Mouse (Mus musculus) adrenal gland, postnatal 10 days (tissue): ENCODE measurements at regions not wholly inside any gene's neighbourhood (a gene's known extent, or its start where the extent isn't known, plus 50 kb on each side); places are given as distances from the start of the nearest gene placed in this dataset.

ENCODE experiments used
- DNase-seq: peaks from one replicate; pipeline ENCODE4 v3.0.0; 2021; ENCODE audit warnings: mixed read lengths

DNA sequence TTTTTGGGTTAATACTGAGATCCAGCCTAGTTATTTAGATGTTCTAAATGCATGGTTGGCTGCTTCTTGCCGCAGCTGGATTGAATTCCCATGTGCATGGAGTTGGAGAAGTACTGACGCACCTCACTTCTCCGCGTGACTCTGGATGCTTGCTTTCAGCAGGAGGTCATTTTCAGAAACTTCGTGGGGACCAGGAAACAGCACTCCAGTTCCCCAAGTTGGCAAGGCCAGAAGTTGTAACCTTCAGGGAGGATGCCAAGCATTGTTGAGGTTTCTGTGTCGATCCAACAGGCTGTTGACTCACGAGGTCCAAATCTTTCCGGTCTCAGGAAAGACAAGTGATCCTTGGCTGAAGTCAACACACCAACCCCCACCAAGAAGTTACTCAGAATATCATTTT, 167.6 kb upstream of the Dpt start:
- DNase-seq = peak; percentile 10

DNA sequence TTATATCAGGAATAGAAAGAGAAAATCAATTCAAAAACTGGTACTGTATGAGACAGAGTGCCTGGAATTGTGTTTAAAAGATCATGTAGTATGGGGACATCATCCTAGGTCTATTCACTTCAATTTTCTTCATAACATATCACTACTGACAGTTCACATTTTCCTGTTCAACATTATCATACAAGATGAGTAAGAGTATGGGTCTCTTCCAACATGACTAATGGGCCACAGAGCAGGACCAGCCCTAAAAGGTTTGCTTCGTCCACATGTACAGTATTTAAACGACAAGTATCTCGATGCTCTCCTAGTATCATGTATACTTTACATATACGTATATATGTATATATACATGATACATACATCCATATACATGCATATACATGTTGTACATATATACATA, 164.8 kb upstream of the Atp1b1 start:
- DNase-seq = no peak

DNA sequence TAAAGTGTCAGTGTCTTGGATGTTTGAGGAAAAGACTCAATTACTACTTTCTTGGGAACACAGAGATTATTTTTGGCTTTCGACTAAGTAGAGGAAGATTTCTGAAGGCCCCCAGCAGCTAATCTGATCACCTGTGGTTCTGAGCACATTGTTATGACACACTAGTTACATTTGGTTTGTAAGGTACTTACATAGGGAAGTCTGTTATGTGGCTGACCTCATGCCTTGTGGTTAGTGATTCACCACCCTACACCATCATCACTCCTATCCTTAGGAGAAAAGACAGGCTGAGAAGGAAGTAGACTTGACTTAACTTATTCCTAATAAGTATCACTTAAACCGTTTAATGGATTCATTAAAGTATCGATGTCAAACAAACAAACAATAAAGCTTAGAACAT, 164.3 kb upstream of the Atp1b1 start:
- no peak for DNase-seq

DNA sequence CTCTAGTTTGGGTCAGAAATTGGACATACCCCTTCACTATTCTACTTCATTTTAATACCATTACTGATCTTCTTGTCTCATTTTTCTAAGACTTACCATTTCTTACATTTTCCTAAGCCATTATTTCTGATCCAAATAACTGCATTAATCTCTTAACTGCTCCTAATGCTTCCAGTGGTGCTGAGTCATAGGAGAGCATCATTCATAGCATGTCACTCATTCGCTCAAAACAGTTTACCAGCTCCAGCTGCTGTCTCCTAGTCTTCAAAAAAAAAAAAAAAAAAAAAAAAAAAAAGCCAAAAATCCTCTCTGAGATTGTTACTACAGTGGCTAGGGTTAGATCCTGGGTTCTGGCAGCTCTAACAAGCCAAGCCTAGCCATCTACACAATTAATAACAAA, 162.0 kb upstream of the Atp1b1 start:
- DNase-seq = no peak

DNA sequence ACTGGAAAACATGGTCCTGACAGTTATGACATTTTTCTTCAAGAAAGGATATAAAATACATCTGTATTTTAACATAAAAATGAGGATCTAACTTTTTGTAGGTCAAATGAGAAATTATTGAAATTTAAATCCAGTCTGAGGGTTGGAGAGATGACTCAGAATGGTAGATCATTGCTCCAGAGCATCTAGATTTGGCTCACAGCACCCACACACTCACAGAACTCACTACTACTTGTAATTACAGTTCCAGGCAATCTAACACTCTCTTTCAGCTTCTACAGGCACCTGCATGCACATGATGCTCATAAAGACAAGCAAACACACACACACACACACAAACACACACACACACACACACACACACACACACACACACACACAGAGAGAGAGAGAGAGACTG, 159.7 kb upstream of the Atp1b1 start:
- no peak for DNase-seq

DNA sequence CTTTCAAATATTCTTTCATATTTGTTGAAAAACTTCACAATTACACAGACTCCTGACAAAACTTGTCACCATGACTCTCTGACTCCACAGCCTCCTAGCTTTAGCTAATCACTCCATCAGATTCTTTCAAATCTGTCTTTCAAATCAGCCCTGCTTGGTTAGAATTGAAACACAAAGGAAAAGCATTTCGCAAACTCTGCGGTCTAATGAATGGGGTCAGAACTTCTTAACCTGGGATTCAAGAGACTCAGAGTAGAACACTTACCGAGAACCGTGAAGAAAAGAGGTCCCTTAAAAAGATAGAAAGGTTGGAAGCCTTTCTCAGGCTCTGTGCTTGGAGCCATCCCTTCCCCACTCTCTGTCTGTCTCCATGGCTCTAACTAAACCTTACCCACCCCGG, 148.9 kb upstream of the Atp1b1 start:
- DNase-seq = no peak

DNA sequence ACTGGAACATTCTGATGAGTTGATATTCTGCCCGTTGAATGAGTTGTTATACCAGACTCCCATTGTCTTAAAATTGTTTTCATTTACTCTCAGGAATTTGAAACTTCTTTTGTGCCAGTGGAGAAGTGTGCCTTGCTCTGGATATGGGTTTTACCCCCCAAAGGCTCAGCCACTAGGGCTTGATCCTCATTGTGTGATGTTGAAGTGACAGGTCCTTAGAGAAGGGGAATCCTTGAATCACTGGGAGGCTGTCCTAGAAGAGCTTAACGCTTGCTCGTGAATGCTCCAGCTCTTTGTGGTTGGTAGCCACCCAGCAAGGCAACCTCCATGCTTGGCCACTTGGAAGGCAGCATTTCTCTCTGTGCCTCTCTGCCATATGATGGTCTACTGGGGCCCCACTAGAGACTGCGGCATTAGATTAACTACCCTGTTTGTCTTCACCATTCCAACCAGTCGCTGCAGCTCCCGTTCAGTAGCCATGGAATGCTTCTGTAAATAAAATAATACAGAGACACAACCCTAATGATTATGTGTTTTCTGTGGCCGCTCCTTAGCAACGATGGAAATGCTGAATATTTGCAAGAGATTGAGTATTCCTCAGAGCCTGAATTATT, 148.1 kb upstream of the Atp1b1 start:
- DNase-seq = no peak

DNA sequence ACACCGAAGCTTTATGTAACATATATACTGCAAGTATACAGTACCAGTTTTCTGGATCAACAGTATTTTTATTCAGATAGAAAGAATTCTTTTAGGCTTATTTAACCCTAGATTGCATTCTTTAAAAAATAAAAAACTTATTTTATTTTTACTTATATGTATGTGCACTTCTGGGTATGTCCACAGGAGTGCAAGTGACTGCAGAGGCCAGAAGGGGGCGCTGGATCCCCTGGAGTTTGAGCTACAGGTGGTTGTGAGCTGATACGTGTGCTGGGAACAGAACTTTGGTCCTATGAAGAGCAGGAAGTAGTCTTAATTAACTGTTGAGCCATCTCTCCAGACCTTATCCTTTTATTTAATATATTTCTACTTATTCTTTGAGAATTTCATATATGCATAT, 145.3 kb upstream of the Atp1b1 start:
- DNase-seq = no peak

DNA sequence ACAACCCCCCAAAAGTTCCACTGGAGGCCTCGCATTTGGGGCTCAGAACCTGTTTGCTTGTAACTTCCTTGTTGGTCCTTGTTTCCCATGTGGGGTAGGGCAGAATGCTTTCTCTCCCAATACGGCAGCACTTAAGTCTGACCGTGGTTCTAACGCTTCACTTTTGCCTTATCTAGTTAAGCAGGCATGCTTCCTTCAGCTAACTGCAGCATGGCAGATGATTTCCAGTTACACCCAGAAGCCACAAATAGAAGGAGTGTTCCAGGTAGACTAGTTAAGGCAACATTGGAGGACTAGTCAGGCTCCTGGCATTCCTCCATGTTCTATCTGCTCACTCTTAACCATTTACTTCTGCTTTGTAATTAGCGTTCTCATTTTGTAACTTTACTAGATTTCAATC, 144.4 kb upstream of the Atp1b1 start:
- DNase-seq = no peak

DNA sequence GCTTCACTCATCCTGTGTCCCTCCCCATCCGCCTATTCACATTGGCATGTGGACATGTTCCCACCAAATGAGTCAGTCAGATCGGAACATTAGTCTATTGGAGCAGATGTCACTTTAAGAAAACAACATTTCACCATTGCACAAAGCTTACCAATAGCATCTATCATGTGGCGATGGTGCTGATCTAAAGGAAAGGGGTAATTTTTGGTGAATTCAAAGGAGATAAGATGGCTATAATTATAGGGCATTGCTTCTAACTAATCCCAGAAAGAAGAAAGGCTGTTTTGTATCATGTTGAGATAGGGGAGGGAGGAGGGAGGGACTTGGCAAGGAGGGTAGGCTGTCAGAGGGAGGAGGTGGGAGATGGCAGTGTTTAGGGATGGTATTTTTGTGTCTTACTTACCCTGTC, 132.1 kb upstream of the Atp1b1 start:
- no peak for DNase-seq

DNA sequence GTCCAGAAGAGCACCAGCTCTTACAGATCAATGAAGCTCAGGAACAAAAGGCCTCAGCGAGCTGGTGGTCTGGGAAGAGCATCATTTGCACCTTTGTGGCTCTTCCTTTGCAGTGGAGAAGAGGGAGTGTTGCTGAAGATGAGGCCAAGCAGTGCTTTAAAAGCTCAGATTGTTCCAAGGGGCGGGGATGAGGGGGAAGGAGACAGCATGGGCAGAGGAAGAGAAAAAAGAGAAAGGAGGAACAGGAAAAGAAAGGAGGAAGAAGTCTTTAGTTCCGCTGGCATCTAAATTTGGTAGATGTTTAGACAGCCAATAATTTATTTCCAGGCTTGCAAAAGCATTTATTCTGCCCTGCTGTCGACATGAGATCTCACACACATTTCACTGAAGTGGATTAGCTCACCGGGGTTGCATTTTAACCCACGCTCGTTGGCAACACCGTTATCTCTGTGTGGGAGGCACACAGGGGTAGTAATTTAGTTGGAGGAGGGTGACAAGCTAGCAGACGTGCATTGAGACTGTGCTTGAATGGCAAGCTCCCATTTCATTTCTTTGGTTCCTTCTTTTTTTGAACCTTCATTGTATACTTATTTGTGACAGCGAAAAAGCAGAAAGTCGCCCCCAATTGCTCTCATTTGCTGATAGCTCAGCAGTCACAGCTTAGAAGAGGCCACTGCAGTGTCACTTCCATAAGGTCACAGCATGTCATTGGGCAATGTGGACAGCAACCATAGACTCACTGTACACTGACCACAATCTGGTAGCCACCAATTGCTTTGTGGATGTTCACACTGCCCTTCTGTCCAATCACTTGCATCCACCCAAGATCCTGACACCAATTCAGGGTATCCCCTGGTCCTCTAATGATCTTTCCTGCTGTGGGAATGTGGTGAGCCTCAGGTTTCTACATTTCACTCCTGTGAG, 128.2 kb upstream of the Atp1b1 start:
- DNase-seq = no peak

DNA sequence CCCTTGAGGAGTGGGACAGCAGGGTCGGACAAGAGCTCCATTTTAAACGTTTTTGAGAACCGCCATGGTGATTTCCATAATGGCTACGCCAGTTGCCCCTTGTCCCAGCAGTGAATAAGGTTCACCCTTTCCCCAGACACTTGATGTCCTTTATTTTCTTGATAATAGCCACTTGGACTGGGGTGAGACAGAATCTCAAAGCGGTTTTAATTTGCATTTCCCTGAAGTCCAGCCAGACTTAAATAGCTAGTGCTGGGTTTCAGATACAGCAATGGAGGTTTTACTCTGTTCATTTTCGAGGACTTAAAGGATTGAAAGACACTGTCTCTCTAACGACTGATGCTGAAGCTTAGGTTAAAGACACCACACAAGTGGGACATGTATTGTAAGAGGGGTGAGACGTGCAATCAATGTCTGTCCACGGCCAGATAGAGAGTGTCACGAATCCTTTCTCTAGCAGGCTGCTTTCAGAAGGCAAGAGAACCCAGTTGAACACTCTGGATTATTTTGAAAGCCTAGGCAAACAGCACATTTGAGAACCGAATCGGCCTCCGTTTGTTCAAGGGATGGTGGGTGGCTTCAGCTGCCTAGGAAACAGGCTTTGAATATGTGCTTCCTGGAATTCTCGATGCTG, 118.8 kb upstream of the Atp1b1 start:
- DNase-seq = no peak

DNA sequence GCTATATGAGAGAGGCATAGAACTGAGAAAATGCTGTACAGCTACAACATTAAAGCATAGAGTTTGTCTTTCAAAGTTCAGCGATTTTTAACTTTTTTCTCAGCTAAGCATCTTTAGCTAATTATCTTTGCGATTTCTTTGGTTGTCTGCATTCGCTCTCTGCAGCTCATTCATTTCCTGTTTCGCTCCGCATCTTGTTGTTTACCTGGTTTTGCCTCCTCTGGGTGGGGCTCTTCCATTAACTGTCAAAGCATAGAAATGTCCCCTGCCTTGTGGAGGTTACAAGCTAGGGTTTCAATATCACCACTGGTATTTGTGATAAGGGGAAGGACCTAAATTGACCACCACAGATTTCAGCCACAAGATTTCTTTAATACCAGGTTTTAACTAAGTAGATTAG, 115.5 kb upstream of the Atp1b1 start:
- no peak for DNase-seq

DNA sequence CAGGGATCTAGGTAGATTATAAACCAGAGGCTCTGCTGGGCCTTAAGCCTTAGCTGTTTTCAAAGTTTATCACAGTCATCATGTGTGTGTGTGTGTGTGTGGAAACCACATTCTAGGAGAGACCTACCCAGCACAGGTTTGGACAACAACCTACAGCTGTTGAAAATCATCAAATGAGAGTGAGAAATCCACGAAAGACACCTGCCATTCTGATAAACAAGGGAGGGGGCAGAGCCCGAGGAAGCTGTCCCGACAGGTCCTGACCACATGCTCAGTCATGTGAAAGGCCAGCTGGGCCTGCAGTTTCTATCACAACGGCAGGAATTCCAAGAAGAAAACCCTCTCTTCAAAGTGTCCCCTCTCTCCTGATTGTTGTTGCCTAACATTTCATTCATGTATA, 114.0 kb upstream of the Atp1b1 start:
- no peak for DNase-seq

DNA sequence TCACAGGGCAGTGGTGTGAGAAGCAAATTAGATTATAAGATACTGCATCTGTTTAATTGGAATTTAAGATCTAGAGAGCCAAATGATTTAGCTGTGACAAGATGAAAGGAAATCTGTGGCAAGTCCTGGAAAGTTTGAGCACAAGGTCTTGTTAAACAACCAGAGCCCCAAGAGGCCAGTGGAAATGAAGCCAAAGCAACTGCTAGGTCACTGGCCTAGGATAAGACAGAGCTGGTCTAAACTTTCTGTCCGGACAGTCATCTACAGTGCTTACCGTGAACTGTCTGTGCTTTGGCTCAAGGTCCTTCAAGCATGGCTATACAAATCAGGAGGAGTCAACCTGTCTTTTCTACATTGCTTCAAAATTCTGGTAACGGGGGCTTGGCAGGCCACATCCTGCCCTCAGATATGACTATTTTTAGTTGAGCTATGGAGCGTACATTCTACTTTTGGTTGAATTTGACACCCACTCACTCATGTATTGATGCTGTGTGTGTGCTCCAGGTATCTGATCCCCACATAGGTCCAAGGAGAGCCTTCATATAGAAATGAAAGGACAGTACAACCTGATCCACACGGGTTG, 113.4 kb upstream of the Atp1b1 start:
- peak; percentile 17 for DNase-seq

DNA sequence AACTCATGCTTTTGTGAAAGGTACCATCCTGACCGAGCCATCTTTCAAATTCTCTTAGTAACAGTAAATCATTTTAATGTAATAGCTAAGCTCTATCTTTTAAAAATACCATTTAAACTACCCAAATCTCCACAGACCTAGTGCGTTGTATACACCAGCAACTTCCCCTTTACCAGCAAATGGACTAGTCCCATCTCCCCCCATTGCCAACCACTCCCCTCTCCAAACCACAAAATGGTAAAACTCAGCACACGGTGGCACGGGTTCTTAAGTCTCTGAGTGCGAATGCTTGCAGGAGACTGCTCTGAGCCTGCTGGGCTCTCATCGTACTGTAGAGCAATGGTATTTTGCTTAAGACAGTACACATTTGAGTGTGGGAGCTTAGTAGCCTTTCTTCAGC, 106.7 kb upstream of the Atp1b1 start:
- DNase-seq = no peak

DNA sequence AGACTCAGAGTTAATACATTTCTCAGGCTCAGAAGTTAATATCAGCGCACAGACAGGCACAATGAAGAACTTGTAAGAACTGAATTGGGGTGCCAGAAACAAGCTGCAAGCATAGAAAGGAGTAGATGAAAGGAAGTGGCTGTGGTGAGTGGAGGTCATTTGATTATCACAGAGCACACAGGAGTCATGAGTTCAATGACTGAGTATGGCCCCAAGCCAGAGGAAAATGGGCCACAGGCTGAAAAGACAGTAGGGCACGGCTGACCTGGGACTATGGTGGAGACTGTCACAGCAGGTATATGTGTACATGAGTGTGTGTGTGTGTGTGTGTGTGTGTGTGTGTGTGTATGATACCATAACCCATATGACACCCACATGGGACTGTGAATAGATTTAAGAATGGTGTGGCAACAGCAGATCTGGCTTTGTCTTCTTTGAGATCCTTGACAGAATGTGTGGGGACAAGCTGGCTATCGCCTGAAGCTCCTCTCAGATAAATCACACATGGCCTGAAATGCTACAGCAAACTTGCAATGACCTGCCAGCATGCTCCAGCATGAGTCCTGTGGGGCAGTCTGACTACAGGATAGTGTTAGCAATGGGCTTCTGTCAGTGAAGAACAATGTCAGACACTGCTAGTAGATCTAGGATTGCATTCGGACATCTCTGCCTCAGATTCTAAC, 101.5 kb upstream of the Atp1b1 start:
- DNase-seq = peak; percentile 26

DNA sequence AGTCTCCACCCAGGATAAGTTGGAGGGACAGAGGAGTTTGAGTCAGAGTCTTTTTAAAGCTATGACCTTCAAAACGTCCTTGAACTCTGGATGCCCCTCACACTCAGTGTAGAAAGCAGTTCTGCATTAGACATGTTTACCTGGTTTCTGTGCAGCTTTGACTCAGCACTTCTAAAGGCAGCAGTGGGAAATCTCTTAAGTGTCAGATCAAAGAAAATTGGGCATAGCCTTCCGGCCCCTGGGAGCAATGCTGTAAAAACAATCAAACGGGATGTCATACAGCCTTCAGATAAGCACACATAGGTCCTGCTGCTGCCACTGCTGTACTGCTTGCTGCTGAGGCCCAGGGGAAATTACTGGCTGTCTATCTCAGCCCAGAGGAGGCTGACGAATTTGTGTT, 94.5 kb upstream of the Atp1b1 start:
- peak; percentile 13 for DNase-seq

DNA sequence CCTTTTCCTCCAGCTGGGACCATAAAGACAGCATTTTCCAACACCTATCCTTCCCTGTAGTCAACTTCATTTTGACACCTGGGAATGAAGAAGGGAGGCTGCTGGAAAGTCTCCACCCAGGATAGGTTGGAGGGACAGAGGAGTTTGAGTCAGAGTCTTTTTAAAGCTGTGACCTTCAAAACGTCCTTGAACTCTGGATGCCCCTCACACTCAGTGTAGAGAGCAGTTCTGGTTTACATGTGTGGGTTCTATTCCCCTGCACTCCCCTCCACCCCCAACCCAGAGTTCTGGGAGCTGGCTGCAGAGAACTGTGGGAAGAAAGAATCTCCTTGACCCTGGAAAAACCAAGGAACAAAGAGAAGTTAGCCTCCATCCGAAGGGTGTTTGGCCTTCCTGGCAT, 92.9 kb upstream of the Atp1b1 start:
- no peak for DNase-seq

DNA sequence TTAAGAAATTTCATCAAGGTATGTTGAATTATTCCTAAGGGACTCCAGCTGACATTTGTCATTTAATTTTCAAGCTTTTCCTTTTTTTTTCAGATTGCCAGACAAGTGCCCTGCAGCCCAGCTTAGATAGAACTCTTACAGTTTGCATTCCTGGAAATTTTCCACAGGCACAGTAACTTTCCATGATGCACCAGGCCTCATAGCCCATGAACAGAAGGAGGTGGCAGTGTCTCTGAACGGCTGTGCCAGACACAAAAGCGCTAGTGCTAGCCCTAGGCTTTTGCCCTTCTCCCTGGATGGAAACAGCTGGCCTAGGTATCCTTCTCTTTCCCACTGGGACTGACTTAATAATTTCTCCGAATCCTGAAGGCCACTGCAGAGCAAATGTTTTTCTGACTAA, 92.4 kb upstream of the Atp1b1 start:
- DNase-seq = peak; percentile 48

DNA sequence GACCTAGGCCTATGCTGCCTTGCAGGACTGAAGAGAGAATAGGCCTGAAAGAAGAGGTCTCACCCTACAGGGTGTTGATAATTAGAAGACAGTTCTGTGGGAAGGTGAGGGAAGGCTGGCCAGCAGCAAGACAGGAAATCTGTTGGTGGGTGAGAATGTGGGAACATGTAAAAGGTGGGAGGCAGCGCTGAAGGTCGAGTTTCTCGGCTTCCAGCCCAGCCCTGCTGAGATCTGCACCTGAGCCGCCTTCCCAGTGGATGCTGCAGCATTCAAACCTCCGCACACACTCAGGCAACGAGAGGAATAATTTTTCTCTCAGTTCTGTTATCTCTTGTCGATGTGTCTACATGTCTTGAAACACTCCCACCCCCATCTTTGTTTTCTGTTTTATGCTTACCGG, 89.9 kb upstream of the Atp1b1 start:
- no peak for DNase-seq

DNA sequence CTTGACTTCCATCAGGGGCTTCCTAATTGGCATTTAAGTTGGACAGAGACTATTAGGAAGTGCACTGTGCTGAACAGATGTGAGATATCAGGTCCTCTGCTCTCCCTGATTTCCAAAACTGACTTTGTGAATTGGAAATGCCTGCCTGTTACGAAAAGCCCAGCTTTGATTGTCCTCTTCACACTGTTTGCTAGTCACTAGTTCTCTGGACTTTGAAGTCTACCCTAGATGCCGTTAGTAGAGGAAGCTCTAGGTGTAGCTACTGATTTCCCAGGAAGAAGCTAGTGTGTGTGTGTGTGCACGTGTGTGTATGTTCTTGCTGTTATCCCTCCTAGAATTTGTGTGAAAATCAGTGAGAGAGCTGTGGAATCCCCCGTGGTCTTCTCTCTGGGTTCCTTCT, 87.7 kb upstream of the Atp1b1 start:
- no peak for DNase-seq
